Mouse (Mus musculus) C2C12 (cell line): Measurements from ENCODE around the gene Kdm1a.

Experiments
- CEBPB ChIP-seq: IDR thresholded peaks from one replicate; pipeline ENCODE4 v1.6.1; 2011; ENCODE audit warnings: low read depth, mild to moderate bottlenecking, control low read depth, moderate library complexity
- CTCF ChIP-seq: IDR thresholded peaks from one replicate; pipeline ENCODE4 v1.5.1; 2011; ENCODE audit not compliant: control insufficient read depth, insufficient read depth, insufficient read length
- MAX ChIP-seq: IDR thresholded peaks from one replicate; pipeline ENCODE4 v1.6.1; 2011; ENCODE audit warnings: mild to moderate bottlenecking, control low read depth
- MYOD1 ChIP-seq: IDR thresholded peaks from one replicate; pipeline ENCODE4 v1.6.1; 2011; ENCODE audit warnings: low read depth; ENCODE audit not compliant: control insufficient read depth, insufficient read length
- USF1 ChIP-seq: IDR thresholded peaks from one replicate; pipeline ENCODE4 v1.6.1; 2011; ENCODE audit warnings: low read depth, mild to moderate bottlenecking, control low read depth, moderate library complexity

DNA sequence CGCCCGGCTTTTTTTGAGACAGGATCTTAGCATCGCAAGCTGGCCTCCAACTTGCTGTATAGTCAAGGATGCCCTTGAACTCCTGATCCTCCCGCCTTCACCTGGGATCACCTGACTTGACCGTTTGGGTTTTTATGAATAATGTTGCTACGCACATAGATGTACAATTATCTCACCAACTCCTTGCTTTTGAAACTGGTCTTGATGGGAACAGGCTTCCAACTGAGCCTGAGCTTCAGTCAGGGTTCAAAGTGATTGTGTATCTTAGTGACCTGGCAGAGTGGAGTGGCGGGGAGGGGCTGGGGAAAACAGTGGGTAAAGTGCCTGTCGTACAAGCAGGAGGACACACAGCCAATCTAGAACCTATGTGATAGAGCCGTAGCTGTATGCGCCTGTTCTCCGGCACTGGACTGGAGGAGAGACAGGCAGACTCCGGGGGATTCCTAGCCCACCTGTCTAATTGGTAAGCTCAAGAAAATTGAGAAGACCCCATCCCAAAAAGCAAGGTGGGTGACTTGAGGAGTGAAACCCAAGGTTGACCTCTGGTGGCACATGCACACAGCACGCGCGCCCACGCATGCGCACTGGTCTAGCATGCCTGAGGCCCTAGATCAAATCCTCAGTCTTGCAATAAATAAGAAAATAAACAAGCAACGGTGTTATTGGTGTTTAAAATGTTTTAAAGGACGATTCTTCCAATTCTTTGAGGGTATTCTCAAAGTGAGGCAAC is 3.4 kb upstream of the Kdm1a start:
- TF ChIP-seq MAX (no peak), CTCF (no peak), MYOD1 (no peak), USF1 (no peak), CEBPB (no peak)
